Mouse (Mus musculus) ES-Bruce4 (cell line): ENCODE measurements around the gene Rbbp6.

Source experiments
- CTCF ChIP-seq: IDR thresholded peaks from one replicate; pipeline ENCODE4 v1.8.1; 2011; ENCODE audit warnings: low read depth, low read length
- POLR2A ChIP-seq: IDR thresholded peaks from one replicate; pipeline ENCODE4 v1.8.1; 2011; ENCODE audit warnings: low read length; ENCODE audit not compliant: insufficient read depth

DNA sequence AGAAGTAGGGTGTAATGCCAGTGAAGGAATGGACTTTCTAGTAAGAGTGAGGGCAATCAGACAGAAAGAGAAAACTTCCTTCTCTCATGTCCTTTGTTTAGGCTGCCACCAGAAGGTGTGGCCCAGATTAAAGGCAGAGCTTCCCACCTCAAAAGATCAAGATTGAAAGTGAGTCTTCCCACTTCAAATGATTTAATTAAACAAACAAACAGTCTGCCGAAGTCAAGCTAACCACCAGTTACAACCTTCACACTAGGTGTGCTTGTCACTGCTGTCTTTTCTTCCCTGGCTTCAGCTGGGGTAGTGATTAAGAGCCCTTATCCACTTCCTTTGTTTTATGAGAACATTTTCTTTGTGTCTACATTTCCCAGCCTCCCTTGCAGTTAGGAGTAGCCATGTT lies 33.3 kb upstream of the Rbbp6 start:
- TF ChIP-seq CTCF (no peak), POLR2A (no peak)
